10 mouse cellular contexts compared by ENCODE assay signal in the genomic region with DNA sequence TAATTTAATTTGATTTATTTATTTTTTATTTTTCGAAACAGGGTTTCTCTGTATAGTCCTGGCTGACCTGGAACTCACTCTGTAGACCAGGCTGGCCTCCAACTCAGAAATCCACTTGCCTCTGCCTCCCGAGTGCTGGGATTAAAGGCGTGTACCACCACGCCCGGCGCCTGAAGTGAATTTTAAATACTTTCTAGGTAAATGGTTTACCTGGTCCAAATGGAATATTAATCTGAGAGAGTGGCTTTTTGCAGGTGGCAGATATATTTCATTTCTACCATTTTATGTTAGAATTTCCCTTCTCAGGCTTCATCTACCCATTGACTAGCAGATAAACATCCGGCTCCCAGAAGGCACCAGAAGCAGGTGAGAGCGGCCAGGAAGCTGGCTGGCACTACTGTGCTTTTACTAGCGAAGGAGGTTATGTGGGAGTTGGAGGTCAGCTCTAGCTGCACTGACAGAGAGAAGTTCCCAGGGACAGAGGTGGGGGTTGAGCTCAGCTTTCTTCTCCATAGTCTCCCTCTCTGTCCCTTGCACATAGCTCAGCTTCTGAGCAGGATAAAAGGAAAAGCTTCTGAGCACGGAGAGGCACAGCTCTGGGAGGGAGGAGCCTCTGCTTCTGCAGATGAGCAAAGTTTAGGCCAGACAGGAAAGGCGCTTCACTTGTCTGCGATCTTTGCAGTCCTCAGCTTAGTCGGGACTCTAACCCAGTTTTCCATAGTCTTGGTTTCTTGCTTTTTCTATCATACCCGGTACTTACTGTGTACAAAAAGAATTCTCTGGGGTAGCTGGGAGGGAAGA. TPM values are rescaled to one million over a fixed set of nuclear protein-coding genes. Genes with fewer than 3 reads are reported as not detected.
DNase-seq lines count a peak whose midpoint lies in the region; ATAC-seq and TF ChIP-seq lines count a peak whose summit lies in the region.
"Had no signal": no experiment of that assay in that cellular context is flagged by ENCODE, and none has a peak within 500 bp of the region (broad histone marks: within the 10 kb centered on the region; RNA-seq: fewer than 3 reads in every experiment).

No protein-coding gene starts in this region.

- peak overlapping the region; percentile 85 for H3K4me2 ChIP-seq in heart, embryonic 12.5 days
- H3K4me2 ChIP-seq in lung, postnatal 0 days (replicated peaks; ENCODE audit: low read depth, low read length), result peak overlapping the region; percentile 19; the same call in 1 of the 2 replicates
- H3K4me2 ChIP-seq in intestine, postnatal 0 days (replicated peaks; ENCODE audit: low read depth), result peak overlapping the region; percentile 84

- no peak for TF ChIP-seq EP300 in lung, postnatal 0 days (IDR thresholded peaks at IDR 0.05)

- peaks cover 67% of the 10 kb centered on the region for H3K4me1 ChIP-seq in heart, embryonic 12.5 days (replicated peaks)
- H3K4me1 ChIP-seq in lung, postnatal 0 days (ENCODE audit: insufficient read depth, low read depth, low read length), result peaks cover 15% of the 10 kb centered on the region; the same call in 1 of the 2 replicates
- H3K4me1 ChIP-seq in intestine, postnatal 0 days (replicated peaks; ENCODE audit: control insufficient read depth, insufficient read depth, low read length), result no peaks in the 10 kb centered on the region; the same call in 1 of the 2 replicates

- no peak for TF ChIP-seq CTCF in lung, postnatal 0 days (IDR thresholded peaks at IDR 0.05)
- no peak for TF ChIP-seq CTCF in intestine, postnatal 0 days (IDR thresholded peaks at IDR 0.05; ENCODE audit: low read depth)

- H3K9me3 ChIP-seq in heart, embryonic 12.5 days (replicated peaks), result no peaks in the 10 kb centered on the region
- no peaks in the 10 kb centered on the region for H3K9me3 ChIP-seq in lung, postnatal 0 days (ENCODE audit: low read length)
- H3K9me3 ChIP-seq in intestine, postnatal 0 days (ENCODE audit: control insufficient read depth), result no peaks in the 10 kb centered on the region
- H3K9me3 ChIP-seq: midbrain, embryonic 13.5 days had no signal

- H3K27me3 ChIP-seq in heart, embryonic 12.5 days (replicated peaks), result no peaks in the 10 kb centered on the region
- H3K27me3 ChIP-seq in lung, postnatal 0 days (replicated peaks; ENCODE audit: insufficient read depth, low read length), result no peaks in the 10 kb centered on the region
- no peaks in the 10 kb centered on the region for H3K27me3 ChIP-seq in intestine, postnatal 0 days (replicated peaks; ENCODE audit: control insufficient read depth, insufficient read depth, low read length)
- H3K27me3 ChIP-seq: midbrain, embryonic 13.5 days had no signal

- no peak for DNase-seq in heart, postnatal 14 days
- no peak for DNase-seq in lung, postnatal 0 days (ENCODE audit: low spot score)
- DNase-seq in lung, postnatal 14 days, result no peak
- DNase-seq in naive thymus-derived CD4-positive, alpha-beta T cell, adult 2 months (ENCODE audit: low read depth), result peak; percentile 60
- DNase-seq in left cerebral cortex, postnatal 36 days (ENCODE audit: low spot score in 2 of 2), result no peak
- DNase-seq in adrenal gland, adult 2 months, result no peak
- DNase-seq: left cerebral cortex, postnatal 4 days had no signal

- intact Hi-C loops in heart, postnatal 14 days (cut with DNase I), result no loop called here
- intact Hi-C loops in left cerebral cortex, postnatal 36 days (cut with DNase I), result loop anchor here (5.0 kb wide), 1 partner anchor 61 kb away; a partner anchor contains a TSS

- WGBS in heart, embryonic 12.5 days, result 72% methylated on average over 14 of the region's 14 CpGs
- 76% methylated on average over 14 of the region's 14 CpGs for WGBS in lung, postnatal 0 days
- 62% methylated on average over 14 of the region's 14 CpGs for WGBS in intestine, postnatal 0 days

- peak overlapping the region; percentile 39; the same call in 1 of the 2 replicates for H3K27ac ChIP-seq in heart, embryonic 12.5 days (ENCODE audit: poor library complexity, severe bottlenecking)
- 0 out of 2 replicates have a peak overlapping the region, but pooled peaks have one; percentile 9 for H3K27ac ChIP-seq in lung, postnatal 0 days (ENCODE audit: low read length)
- H3K27ac ChIP-seq in intestine, postnatal 0 days (ENCODE audit: low read depth, low read length), result no peak overlapping the region
- H3K27ac ChIP-seq: midbrain, embryonic 13.5 days had no signal

- peak overlapping the region; percentile 29; the same call in 1 of the 2 replicates for H3K9ac ChIP-seq in heart, embryonic 12.5 days
- no peak overlapping the region for H3K9ac ChIP-seq in lung, postnatal 0 days (replicated peaks; ENCODE audit: low read depth)
- H3K9ac ChIP-seq in intestine, postnatal 0 days (ENCODE audit: low read depth, low read length), result no peak overlapping the region

- H3K4me3 ChIP-seq in heart, embryonic 12.5 days, result peak overlapping the region; percentile 6; the same call in 1 of the 2 replicates
- H3K4me3 ChIP-seq in lung, postnatal 0 days (ENCODE audit: low read depth, low read length), result no peak overlapping the region
- H3K4me3 ChIP-seq in intestine, postnatal 0 days (ENCODE audit: low read depth, low read length), result peak overlapping the region; percentile 82; the same call in 1 of the 2 replicates

- ATAC-seq in heart, embryonic 12.5 days (ENCODE audit: insufficient number of reproducible peaks, low FRiP score), result no peak
- no peak for ATAC-seq in lung, postnatal 0 days
- no peak for ATAC-seq in intestine, postnatal 0 days
- ATAC-seq: midbrain, embryonic 13.5 days had no signal

- H3K36me3 ChIP-seq in heart, embryonic 12.5 days, result peaks cover 48% of the 10 kb centered on the region
- peaks cover 22% of the 10 kb centered on the region; the same call in 1 of the 2 replicates for H3K36me3 ChIP-seq in lung, postnatal 0 days (ENCODE audit: insufficient read depth, low read length)
- peaks cover 42% of the 10 kb centered on the region for H3K36me3 ChIP-seq in intestine, postnatal 0 days (ENCODE audit: control insufficient read depth, insufficient read depth)

RNA-seq across cellular contexts. Expression of a gene that starts 2.0 kb away (rescaled TPM):
- 168 and 169 TPM in 2 replicates for polyA plus RNA-seq in heart, embryonic 12.5 days (2016; fragmentation: Nextera tagmentation; extraction: Ambion mirVana)
- 10 to 100 TPM; 33.2 to 36.0 TPM for total RNA-seq in heart, postnatal 14 days (2021)
- 151 and 163 TPM in 2 replicates for polyA plus RNA-seq in lung, postnatal 0 days (2015; fragmentation: Nextera tagmentation; extraction: Ambion mirVana)
- 92.3 and 94.0 TPM in 2 replicates for polyA plus RNA-seq in intestine, postnatal 0 days (2015; fragmentation: Nextera tagmentation; extraction: Ambion mirVana)
- 10 to 100 TPM; 69.2 to 75.7 TPM for total RNA-seq in left cerebral cortex, postnatal 36 days (2021)
- 10 to 100 TPM; 64.4 to 65.4 TPM for total RNA-seq in adrenal gland, adult 2 months (2021)
- 52.9 and 65.8 TPM in 2 replicates for polyA plus RNA-seq in adrenal gland, adult 2 months (2012; rRNA removed)

RNA-seq across cellular contexts. Expression of a gene that starts 2.1 kb away (rescaled TPM):
- 6.1 and 6.9 TPM in 2 replicates for polyA plus RNA-seq in heart, embryonic 12.5 days (2016; fragmentation: Nextera tagmentation; extraction: Ambion mirVana)
- 1 to 10 TPM; 5.4 to 5.8 TPM for total RNA-seq in heart, postnatal 14 days (2021)
- polyA plus RNA-seq in lung, postnatal 0 days (2015; fragmentation: Nextera tagmentation; extraction: Ambion mirVana), result 4.7 and 5.2 TPM in 2 replicates
- polyA plus RNA-seq in intestine, postnatal 0 days (2015; fragmentation: Nextera tagmentation; extraction: Ambion mirVana), result 2.6 and 3.3 TPM in 2 replicates
- 10 to 100 TPM in 1 of 2 experiments, 1 to 10 TPM in 1; 9.6 to 14.6 TPM for total RNA-seq in left cerebral cortex, postnatal 36 days (2021)
- 1 to 10 TPM; 8.0 to 9.6 TPM for total RNA-seq in adrenal gland, adult 2 months (2021)
- 18.9 and 20.5 TPM in 2 replicates for polyA plus RNA-seq in adrenal gland, adult 2 months (2012; rRNA removed)

RNA-seq across cellular contexts. Expression of a gene that starts 15.4 kb away (rescaled TPM):
- polyA plus RNA-seq in heart, embryonic 12.5 days (2016; fragmentation: Nextera tagmentation; extraction: Ambion mirVana), result 0.60 and 2.2 TPM in 2 replicates
- total RNA-seq in heart, postnatal 14 days (2021), result under 1 TPM in 1 of 2 experiments, not detected in 1; 0.12 TPM
- 0.49 and 0.63 TPM in 2 replicates for polyA plus RNA-seq in lung, postnatal 0 days (2015; fragmentation: Nextera tagmentation; extraction: Ambion mirVana)
- 3.0 and 3.7 TPM in 2 replicates for polyA plus RNA-seq in intestine, postnatal 0 days (2015; fragmentation: Nextera tagmentation; extraction: Ambion mirVana)
- total RNA-seq in left cerebral cortex, postnatal 36 days (2021), result not detected
- 1 to 10 TPM in 1 of 2 experiments, under 1 TPM in 1; 0.38 to 2.9 TPM for total RNA-seq in adrenal gland, adult 2 months (2021)
- polyA plus RNA-seq in adrenal gland, adult 2 months (2012; rRNA removed), result 1.2 TPM in 1 of 2 replicates, not detected in the other
- polyA plus RNA-seq: midbrain, embryonic 13.5 days had no signal

RNA-seq across cellular contexts. Expression of a gene that starts 58.7 kb away (rescaled TPM):
- 22.3 TPM in 2 replicates for polyA plus RNA-seq in heart, embryonic 12.5 days (2016; fragmentation: Nextera tagmentation; extraction: Ambion mirVana)
- 10 to 100 TPM; 38.9 to 40.8 TPM for total RNA-seq in heart, postnatal 14 days (2021)
- 23.1 and 26.2 TPM in 2 replicates for polyA plus RNA-seq in lung, postnatal 0 days (2015; fragmentation: Nextera tagmentation; extraction: Ambion mirVana)
- 15.8 and 19.4 TPM in 2 replicates for polyA plus RNA-seq in intestine, postnatal 0 days (2015; fragmentation: Nextera tagmentation; extraction: Ambion mirVana)
- total RNA-seq in left cerebral cortex, postnatal 36 days (2021), result 10 to 100 TPM; 87.6 to 88.1 TPM
- total RNA-seq in adrenal gland, adult 2 months (2021), result 10 to 100 TPM; 58.5 to 61.7 TPM
- polyA plus RNA-seq in adrenal gland, adult 2 months (2012; rRNA removed), result 43.9 and 59.4 TPM in 2 replicates

RNA-seq across cellular contexts. Expression of a gene that starts 59.0 kb away (rescaled TPM):
- polyA plus RNA-seq in heart, embryonic 12.5 days (2016; fragmentation: Nextera tagmentation; extraction: Ambion mirVana), result 12.2 TPM in 2 replicates
- total RNA-seq in heart, postnatal 14 days (2021), result 1 to 10 TPM; 5.3 to 5.8 TPM
- 11.5 and 12.2 TPM in 2 replicates for polyA plus RNA-seq in lung, postnatal 0 days (2015; fragmentation: Nextera tagmentation; extraction: Ambion mirVana)
- polyA plus RNA-seq in intestine, postnatal 0 days (2015; fragmentation: Nextera tagmentation; extraction: Ambion mirVana), result 7.3 and 7.7 TPM in 2 replicates
- total RNA-seq in left cerebral cortex, postnatal 36 days (2021), result 1 to 10 TPM; 6.7 to 7.4 TPM
- total RNA-seq in adrenal gland, adult 2 months (2021), result 10 to 100 TPM in 1 of 2 experiments, 1 to 10 TPM in 1; 6.8 to 12.0 TPM
- 1.8 and 2.0 TPM in 2 replicates for polyA plus RNA-seq in adrenal gland, adult 2 months (2012; rRNA removed)

Comparison
In these comparisons a context has a peak if more than half of its experiments do, and no peak if none do; other contexts are left out.
1. H3K4me2 ChIP-seq: peak in every context shown above with its lines; median percentile 85 in heart, embryonic 12.5 days; 84 in intestine, postnatal 0 days; 19 in lung, postnatal 0 days.